Mouse (Mus musculus): ENCODE data around the gene Hlcs.

The Hlcs gene

DNA sequence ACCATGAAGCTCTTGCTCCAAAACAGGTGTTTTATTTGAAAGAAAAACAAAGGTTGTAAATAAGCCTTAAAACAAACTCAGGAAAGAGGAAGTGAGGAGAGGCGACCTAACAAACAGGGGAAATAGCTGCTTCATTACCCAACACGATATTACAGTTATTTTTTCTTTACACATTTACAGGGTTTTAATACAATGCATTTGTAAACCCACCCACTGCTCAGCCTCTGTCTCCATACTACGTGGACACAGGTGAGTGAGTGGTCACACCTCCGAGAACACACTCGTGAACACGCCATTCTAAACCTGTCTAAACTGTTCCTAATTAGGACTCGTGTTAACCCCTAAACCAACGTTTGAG is 90.0 kb downstream of the Hlcs start:
- in situ Hi-C loops (cut with MboI; ENCODE audit: unreplicated experiment in 2 of 2): no loop called here

GRCm38 (mm10) chr16:94222646-94223362 is 90.6 kb downstream of the Hlcs start:
- in situ Hi-C loops (cut with MboI; ENCODE audit: unreplicated experiment in 2 of 2): no loop called here

DNA sequence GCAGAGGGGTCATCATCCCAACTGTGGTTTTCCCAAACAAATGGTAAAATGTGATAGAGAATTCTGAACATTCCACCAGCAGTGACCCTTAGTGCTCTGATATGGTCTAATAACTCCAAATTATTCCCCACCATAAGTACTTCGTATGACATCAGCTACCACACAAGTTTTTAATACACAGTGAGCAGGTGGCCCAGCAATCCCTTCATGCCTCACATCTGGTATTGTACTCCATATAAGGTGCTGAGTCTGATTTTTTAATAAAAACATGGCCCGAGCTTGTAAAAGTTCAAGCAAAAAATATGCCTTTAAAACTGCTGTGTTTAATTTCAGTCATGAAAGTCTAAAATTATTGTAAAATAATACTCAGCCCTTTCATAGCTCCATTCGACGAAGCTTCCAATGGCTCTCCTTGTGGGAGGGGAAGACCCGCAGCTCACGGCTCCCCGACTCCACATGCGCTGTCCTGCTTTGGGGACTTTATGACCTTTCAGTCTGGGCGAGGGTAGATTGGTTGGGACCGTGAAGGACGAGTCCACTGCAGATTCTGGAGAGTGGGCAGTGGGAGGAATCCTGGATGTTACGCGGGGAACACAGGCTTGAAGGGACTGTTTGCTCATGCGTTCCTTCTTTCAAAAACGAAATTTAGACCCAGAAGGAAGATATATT is 102.5 kb downstream of the Hlcs start:
- in situ Hi-C loops (cut with MboI; ENCODE audit: unreplicated experiment in 2 of 2): no loop called here

GRCm38 (mm10) chr16:94209626-94210025 is 103.7 kb downstream of the Hlcs start:
- in situ Hi-C loops (cut with MboI; ENCODE audit: unreplicated experiment in 2 of 2): no loop called here

DNA sequence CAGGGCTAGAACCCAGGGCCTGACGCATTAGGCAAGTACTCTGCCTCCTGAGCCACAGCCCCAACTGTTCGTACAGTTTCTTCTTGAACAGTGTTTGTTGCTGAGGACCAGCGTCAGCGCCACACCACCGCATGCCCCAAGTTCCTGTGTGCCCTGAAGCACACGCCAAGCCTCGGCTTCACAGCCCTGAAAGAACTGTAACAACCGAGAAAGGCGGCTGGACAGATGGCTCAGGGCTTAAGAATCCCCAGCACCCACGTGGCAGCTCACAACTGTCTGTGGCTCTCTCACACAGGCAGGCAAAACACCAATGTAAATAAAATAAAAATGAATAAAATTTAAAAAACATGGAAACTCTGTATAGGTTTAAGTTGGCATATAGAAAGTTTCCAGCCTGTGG is 104.5 kb downstream of the Hlcs start:
- in situ Hi-C loops (cut with MboI; ENCODE audit: unreplicated experiment in 2 of 2): no loop called here

DNA sequence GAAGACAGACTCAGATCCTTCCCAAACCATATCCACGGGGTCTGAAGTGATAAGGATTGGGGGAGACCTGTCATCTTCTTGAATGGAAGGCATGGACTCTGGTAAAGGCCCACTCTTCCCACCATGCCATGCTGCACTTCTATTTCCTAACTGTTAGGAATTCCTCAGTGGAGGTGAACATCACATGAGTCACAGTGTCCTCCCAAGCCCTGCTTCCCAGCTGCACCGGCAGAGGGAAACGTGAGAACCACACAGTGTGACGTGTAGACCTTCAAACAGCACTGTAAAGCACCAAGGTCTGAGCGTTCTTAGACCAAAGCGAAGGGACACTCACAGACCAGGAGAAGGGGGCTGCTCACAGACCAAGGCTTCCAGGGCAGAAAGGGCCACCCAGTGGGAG is 105.2 kb downstream of the Hlcs start:
- in situ Hi-C loops (cut with MboI; ENCODE audit: unreplicated experiment in 2 of 2): no loop called here

- in situ Hi-C loops (cut with MboI; ENCODE audit: unreplicated experiment in 2 of 2): no loop called here
Observed at GRCm38 (mm10) chr16:94205528-94206484, 107.6 kb downstream of the Hlcs start.

- in situ Hi-C loops (cut with MboI; ENCODE audit: unreplicated experiment in 2 of 2): no loop called here
Observed at GRCm38 (mm10) chr16:94201387-94201786, 112.0 kb downstream of the Hlcs start.

DNA sequence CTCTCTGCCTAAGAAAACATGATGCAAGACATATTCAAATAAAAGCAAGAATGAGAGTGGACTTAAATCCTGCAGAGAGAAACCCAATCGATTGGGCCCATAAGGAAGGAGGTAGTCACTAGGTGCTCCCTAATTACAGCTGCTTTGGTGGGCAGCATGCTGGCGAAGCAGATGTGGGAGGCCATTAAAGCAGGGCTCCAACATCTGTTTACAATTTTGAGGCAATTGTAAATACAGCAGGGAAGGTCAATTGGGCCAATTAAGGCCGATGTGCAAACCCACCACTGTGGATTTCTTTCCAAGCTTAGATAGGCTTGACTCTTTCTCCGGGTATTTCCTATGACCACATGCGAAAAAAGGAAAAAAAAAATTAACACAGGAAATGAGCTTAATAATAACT is 117.5 kb downstream of the Hlcs start:
- in situ Hi-C loops (cut with MboI; ENCODE audit: unreplicated experiment in 2 of 2): no loop called here

GRCm38 (mm10) chr16:94191379-94192315 is 121.7 kb downstream of the Hlcs start:
- in situ Hi-C loops (cut with MboI; ENCODE audit: unreplicated experiment in 2 of 2): no loop called here

DNA sequence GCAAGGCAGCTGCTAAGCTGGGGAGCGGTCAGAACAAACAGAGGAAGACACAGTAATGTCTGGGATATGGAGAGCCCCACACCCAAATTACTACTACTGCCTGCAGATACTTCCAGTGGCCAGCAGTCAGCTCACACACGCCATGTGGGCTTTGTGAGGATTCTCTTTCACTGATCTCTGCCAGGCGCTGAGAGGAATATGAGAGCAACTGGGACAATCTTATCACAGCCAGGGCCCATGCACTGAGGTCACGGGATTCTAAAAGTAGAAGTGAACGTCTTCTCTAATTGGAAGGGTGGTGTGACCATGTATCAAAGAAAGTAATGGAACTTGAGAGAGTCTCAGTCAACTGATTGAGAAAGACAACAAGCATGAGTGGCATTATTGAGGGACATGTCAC is 123.1 kb downstream of the Hlcs start:
- in situ Hi-C loops (cut with MboI; ENCODE audit: unreplicated experiment in 2 of 2): no loop called here

DNA sequence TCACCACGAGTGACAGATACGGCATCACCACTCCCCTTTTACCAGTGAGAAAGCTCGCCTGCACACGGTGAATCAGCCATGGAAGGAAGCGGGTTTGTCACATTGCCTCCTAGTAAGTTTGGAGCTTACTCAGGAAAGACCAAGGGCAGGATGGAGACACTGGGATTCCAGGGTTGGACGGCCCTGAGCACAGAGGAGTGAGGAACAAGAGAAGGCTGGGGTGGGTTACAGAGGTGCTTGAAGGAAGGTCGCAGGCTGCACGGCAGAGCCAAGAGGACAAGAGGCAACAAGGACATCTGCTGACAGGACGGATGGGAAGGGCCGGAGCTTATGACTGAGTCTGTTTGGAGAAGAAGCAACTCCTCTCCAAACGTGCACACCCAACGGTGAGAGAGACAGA is 126.8 kb downstream of the Hlcs start:
- in situ Hi-C loops (cut with MboI; ENCODE audit: unreplicated experiment in 2 of 2): no loop called here

- in situ Hi-C loops (cut with MboI; ENCODE audit: unreplicated experiment in 2 of 2): no loop called here
Observed at GRCm38 (mm10) chr16:94185430-94185829, 127.9 kb downstream of the Hlcs start.

- in situ Hi-C loops (cut with MboI; ENCODE audit: unreplicated experiment in 2 of 2): no loop called here
Observed at GRCm38 (mm10) chr16:94180122-94180870, 133.1 kb downstream of the Hlcs start.

DNA sequence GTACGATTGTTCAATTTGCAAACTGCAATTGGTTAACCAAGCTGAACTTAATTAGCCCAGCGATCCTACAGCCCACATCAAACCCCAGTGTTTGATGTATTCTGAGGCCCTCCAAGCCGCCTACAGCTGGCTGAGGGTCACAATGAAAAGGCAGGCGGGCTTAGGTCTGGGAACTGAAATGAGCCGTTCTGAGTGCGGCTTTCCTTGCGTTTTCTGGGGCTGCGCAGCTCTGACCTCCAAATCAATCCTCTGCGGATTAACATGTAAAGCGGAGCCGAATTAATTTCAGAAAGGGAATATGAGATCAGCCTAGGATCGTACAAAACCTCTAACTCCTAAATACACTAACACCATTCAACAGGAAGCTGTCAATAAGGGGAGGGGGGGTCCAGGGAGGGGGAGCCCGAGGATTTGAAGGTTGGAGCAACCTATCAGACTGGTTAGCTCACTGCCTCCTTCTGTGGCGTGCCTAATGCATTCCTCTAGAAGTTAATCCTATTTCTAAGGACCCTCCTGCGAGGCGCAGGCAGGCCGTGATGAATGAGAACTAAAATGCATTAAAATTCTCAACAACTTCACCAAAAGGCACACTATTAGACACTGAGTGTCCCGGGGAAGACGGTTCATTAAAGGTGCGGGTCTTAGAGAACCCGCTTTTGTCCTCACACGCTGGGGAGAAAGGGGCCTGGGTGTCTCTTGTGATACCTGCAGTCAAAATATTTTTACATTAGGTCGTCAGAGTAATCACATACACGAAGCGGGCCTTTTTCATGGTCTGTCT is 133.8 kb downstream of the Hlcs start:
- in situ Hi-C loops (cut with MboI; ENCODE audit: unreplicated experiment in 2 of 2): no loop called here

DNA sequence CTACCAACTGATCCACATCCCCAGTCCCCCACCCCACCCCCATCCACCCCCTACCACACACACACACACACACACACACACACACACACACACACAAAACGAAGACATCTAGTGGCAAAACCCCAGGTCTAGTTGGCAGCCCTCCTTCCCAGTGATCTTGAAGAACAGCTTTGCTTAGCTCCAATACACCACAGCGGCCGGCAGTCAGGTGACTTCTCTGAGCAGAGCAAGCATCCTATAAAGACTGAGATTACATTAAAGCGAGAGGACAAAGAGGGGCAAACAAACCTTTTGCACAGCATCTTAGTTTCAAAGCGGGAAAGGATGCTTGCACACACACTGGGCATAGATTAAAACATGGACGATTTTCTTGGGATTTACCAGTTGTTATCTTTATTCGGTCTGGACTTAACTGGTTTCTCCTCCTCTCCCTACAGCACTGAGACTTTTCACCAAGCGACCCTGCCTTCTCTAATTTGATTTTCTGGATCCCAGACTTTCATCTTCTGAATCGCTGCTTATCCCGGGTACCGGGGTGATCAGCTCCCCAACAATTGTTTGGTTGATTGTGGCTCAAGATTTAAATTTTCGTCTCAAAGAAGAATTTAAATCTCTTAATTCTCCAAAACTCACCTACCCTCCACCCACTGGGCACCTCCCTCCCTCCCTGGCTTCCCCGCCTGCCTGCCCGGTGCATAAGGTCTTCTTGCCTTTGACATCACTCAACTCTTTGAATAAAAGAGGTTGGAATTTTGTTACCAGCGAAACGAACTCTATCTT is 134.7 kb downstream of the Hlcs start:
- in situ Hi-C loops (cut with MboI; ENCODE audit: unreplicated experiment in 2 of 2): no loop called here

DNA sequence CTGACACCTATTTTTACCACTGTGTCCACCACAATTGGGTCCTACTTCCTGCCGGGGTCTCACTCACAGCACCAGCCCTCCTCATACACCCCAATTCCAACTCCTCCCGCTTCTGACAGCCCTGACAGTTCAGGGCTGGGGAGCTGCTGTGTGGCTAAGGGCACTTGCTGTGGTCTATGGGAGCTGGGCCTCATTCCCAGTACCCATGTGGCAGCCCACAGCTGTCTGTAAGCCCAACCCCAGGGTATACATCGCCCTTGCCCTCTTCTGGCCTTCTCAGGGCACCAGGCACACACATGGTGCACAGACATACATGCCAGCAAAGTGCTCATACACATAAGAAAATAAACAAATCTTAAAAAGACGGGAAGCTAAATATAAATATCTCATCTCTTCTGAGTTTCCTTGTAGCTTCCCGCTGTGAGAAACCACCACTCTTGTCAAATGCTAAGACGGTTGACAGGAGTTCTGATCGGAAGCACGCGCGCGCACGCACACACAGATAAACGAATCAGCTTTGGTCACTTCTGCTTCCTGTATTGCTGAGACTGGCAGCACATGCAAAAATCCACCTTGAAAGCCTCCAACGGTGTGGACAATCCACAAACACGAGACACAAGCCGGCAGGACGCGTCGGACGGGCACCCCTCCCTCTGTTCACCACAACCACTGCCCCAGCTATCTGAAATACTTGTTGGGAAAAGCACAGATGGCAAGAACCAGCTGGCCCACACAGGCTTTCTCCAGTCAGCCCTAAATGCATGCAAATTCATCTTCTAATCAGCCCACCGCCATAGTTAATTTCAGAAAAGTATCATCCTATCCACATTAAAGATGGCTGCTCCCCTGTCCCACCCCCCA is 136.1 kb downstream of the Hlcs start:
- in situ Hi-C loops (cut with MboI; ENCODE audit: unreplicated experiment in 2 of 2): no loop called here
